Mouse (Mus musculus) myocyte (in vitro differentiated cells): ENCODE results near the gene Pdzd9.

Experiments used
- MYOD1 ChIP-seq, 3 experiments: IDR thresholded peaks; one replicate each; pipeline ENCODE4 v1.6.1; 2011; ENCODE audit warnings: control low read depth in 2 of 3, low read depth in 2 of 3, mild to moderate bottlenecking in 2 of 3, moderate library complexity in 1 of 3; ENCODE audit not compliant: insufficient read length in 2 of 3, control insufficient read depth in 1 of 3
- POLR2A ChIP-seq: IDR thresholded peaks from one replicate; pipeline ENCODE4 v1.6.1; 2011; ENCODE audit warnings: low read depth, mild to moderate bottlenecking, control low read depth, moderate library complexity; ENCODE audit not compliant: insufficient read length
- TCF12 ChIP-seq: IDR thresholded peaks from one replicate; pipeline ENCODE4 v1.6.1; 2011; ENCODE audit warnings: mild to moderate bottlenecking, control low read depth; ENCODE audit not compliant: poor library complexity, insufficient read depth, severe bottlenecking
- USF1 ChIP-seq: IDR thresholded peaks from one replicate; pipeline ENCODE4 v1.6.1; 2011; ENCODE audit warnings: low read depth, mild to moderate bottlenecking, control low read depth, moderate library complexity

DNA sequence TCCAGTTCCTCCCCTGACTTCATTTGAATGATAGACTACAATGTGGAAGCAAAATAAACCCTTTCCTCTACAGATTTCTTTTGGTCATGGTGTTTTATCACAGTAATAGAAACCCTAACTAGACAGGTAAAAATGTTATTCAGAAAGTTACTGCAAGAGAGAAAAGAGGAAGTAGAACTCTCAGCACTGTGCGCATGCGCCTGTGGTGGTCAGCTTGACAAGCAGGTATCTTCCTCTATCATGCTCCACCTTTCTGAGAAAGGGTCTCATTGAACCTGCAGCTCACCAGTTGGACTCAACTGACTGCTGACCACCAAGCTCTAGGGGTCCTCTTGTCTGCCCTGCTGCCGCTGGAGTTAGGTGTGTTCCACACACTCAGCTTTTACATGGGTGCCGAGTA lies 8.1 kb downstream of the Pdzd9 start:
- no peak for TF ChIP-seq POLR2A
- TF ChIP-seq MYOD1 (IDR thresholded peaks at IDR 0.05; ENCODE audit: control insufficient read depth in 1 of 3, insufficient read length in 2 of 3, low read depth in 2 of 3): no peak
- no peak for TF ChIP-seq TCF12
- no peak for TF ChIP-seq USF1
